Mouse (Mus musculus): ENCODE measurements around the gene Esrra. TPM values are rescaled to one million over a fixed set of nuclear protein-coding genes. Genes with fewer than 3 reads are reported as not detected.

Gene Esrra
- total RNA-seq (2021) = 100 to 1,000 TPM; 146 to 156 TPM

- peak; percentile 100 for DNase-seq (ENCODE audit: low spot score)
- intact Hi-C loops (cut with DNase I) = loop anchor here (2.0 kb wide), 1 partner anchor 47 kb away; no protein-coding TSS in a partner anchor
Observed at GRCm38 (mm10) chr19:6921647-6922567, at the start of gene Esrra. Gene Esrra (minus strand): TSS chr19:6921813.

GRCm38 (mm10) chr19:6970460-6971085 lies 49.0 kb upstream of the Esrra start:
- DNase-seq (ENCODE audit: low spot score) = no peak
- intact Hi-C loops (cut with DNase I) = no loop called here

GRCm38 (mm10) chr19:6969665-6970381 lies 48.2 kb upstream of the Esrra start:
- intact Hi-C loops (cut with DNase I) = loop anchor here (2.0 kb wide), 2 partner anchors 15 to 47 kb away; no protein-coding TSS in a partner anchor
- peak; percentile 55 for DNase-seq (ENCODE audit: low spot score)

- intact Hi-C loops (cut with DNase I) = loop anchor here (2.0 kb wide), 2 partner anchors 14 to 46 kb away; no protein-coding TSS in a partner anchor
- no peak for DNase-seq (ENCODE audit: low spot score)
Observed at GRCm38 (mm10) chr19:6969291-6969664, 47.7 kb upstream of the Esrra start.

GRCm38 (mm10) chr19:6968491-6969271 lies 47.1 kb upstream of the Esrra start:
- DNase-seq (ENCODE audit: low spot score) = no peak
- intact Hi-C loops (cut with DNase I) = loop anchor here (2.0 kb wide), 2 partner anchors 14 to 46 kb away; no protein-coding TSS in a partner anchor

- intact Hi-C loops (cut with DNase I) = no loop called here
- DNase-seq (ENCODE audit: low spot score) = no peak
Observed at GRCm38 (mm10) chr19:6956461-6956860, 34.8 kb upstream of the Esrra start.

GRCm38 (mm10) chr19:6955424-6955823 lies 33.8 kb upstream of the Esrra start:
- intact Hi-C loops (cut with DNase I) = loop anchor here (2.0 kb wide), 1 partner anchor 13 kb away; no protein-coding TSS in a partner anchor
- no peak for DNase-seq (ENCODE audit: low spot score)

- intact Hi-C loops (cut with DNase I) = loop anchor here (2.0 kb wide), 1 partner anchor 15 kb away; no protein-coding TSS in a partner anchor
- no peak for DNase-seq (ENCODE audit: low spot score)
Observed at GRCm38 (mm10) chr19:6954046-6954445, 32.4 kb upstream of the Esrra start.

- DNase-seq (ENCODE audit: low spot score) = peak; percentile 48
- intact Hi-C loops (cut with DNase I) = no loop called here
Observed at GRCm38 (mm10) chr19:6952712-6953037, 31.1 kb upstream of the Esrra start.

GRCm38 (mm10) chr19:6951994-6952711 lies 30.5 kb upstream of the Esrra start:
- intact Hi-C loops (cut with DNase I) = loop anchor here (1.0 kb wide), 1 partner anchor 11 kb away; the partner anchor contains the start of gene Bad
- peak; percentile 82 for DNase-seq (ENCODE audit: low spot score)

- intact Hi-C loops (cut with DNase I) = loop anchor here (1.0 kb wide), 1 partner anchor 10 kb away; the partner anchor contains the start of gene Bad
Observed at GRCm38 (mm10) chr19:6951381-6951968, 29.9 kb upstream of the Esrra start.

GRCm38 (mm10) chr19:6950613-6951153 lies 29.1 kb upstream of the Esrra start:
- intact Hi-C loops (cut with DNase I) = loop anchor here (1.0 kb wide), 1 partner anchor 9 kb away; the partner anchor contains the start of gene Bad
- no peak for DNase-seq (ENCODE audit: low spot score)

More at GRCm38 (mm10) chr19:6951381-6951968, 29.9 kb upstream of the Esrra start:
- DNase-seq (ENCODE audit: low spot score) = peak; percentile 96

- no peak for DNase-seq (ENCODE audit: low spot score)
- intact Hi-C loops (cut with DNase I) = loop anchor here (5.0 kb wide), 1 partner anchor 703 kb away; no protein-coding TSS in a partner anchor
Observed at GRCm38 (mm10) chr19:6949951-6950350, 28.3 kb upstream of the Esrra start.

GRCm38 (mm10) chr19:6949532-6949931 lies 27.9 kb upstream of the Esrra start:
- DNase-seq (ENCODE audit: low spot score) = no peak
- intact Hi-C loops (cut with DNase I) = loop anchor here (5.0 kb wide), 1 partner anchor 702 kb away; no protein-coding TSS in a partner anchor

GRCm38 (mm10) chr19:6948186-6948585 lies 26.6 kb upstream of the Esrra start:
- intact Hi-C loops (cut with DNase I) = loop anchor here (5.0 kb wide), 1 partner anchor 701 kb away; no protein-coding TSS in a partner anchor
- DNase-seq (ENCODE audit: low spot score) = no peak

- intact Hi-C loops (cut with DNase I) = loop anchor here (5.0 kb wide), 1 partner anchor 700 kb away; no protein-coding TSS in a partner anchor
- DNase-seq (ENCODE audit: low spot score) = no peak
Observed at GRCm38 (mm10) chr19:6947742-6948141, 26.1 kb upstream of the Esrra start.

- no peak for DNase-seq (ENCODE audit: low spot score)
- intact Hi-C loops (cut with DNase I) = no loop called here
Observed at GRCm38 (mm10) chr19:6943709-6944108, 22.1 kb upstream of the Esrra start.

GRCm38 (mm10) chr19:6942764-6943163 lies 21.2 kb upstream of the Esrra start:
- DNase-seq (ENCODE audit: low spot score) = no peak
- intact Hi-C loops (cut with DNase I) = no loop called here
